Mouse (Mus musculus) urinary bladder, postnatal 25 days (tissue): ENCODE data around the gene Olfr1199.

Source experiments
- DNase-seq: peaks from one replicate; pipeline ENCODE4 v3.0.0; 2022; ENCODE audit warnings: low spot score

Olfr1199 gene

DNA sequence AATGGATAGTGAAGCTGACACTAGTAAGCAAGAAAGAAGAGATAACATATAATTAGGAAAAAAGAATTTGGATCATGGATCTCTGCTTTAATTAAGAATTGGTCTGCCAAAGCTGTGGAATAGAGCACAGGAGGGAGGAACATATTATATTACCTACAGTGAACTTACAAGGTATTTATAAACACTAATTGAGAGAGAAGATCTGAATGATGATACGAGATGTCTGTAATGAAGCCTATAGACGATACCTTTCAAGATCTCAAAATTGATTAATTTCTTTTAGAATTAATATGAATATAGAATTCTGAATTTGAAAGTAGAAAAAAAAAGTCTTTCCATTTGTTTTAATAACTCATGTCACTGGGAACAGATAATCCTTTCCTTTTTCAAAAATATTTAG, at the start of gene Olfr1199:
Gene Olfr1199 (minus strand): TSS at position 101 of the 400 bp plus-strand sequence.
- no peak for DNase-seq

DNA sequence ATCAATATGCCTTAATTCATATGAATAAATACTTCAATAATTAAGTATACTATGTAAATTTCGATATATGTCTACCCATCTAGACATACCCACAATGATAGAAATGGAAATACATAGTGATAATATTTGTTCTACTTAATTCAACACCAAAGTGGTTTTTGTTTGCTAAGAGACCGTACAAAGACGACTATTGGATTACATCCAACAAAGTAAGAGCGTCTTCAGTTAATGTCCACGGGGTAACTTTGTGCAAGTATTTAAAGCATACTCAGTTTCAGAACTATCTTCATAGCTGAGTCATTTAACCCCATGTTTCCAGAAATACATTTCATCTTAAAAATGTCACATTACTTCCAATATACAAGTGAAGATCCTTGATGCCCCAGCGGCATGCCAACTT, 32.5 kb upstream of the Olfr1199 start, which contains the start of gene Olfr1201:
Gene Olfr1201 (plus strand): TSS at position 301 of the 400 bp plus-strand sequence.
- no peak for DNase-seq

DNA sequence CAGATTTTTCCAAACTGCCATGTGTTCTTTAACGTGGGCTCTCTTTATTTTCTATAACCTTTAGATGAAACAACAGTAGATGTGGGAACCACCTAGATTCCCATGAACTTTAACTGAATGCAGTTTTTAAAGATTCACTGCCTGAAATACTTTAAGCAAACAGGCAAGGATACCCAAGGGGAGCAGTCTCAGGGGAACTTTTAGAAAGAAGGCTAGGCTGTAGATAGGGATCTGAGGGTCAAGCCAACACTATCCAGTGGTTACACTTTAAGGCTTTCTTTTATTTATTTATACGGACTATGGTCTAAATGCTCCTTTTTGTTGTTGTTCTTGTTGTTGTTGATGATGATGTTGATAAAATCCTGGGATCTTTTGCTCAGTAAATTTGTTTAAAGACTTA, 10.1 kb upstream of the Olfr1199 start, which contains the start of gene Olfr1200:
Gene Olfr1200 (minus strand): TSS at position 101 of the 400 bp plus-strand sequence.
- no peak for DNase-seq

DNA sequence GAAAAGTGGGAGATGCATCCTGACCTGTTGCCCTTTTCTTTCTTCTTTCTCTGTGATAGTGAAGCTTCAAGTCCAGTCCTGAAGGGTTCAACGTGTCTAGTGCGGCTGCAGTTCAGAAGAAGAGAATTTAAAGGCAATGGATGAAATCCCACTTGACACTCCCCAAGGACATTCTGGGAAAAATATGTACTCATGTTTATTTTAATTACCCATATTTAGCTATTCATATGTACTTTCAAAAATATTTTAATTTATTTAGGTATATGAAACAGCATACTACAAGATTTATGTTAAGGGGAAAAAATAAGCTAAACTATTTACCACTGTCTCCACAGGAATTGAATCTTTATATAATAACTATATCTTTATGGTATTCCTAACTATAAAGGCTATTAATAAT, 9.0 kb downstream of the Olfr1199 start, which contains the start of gene Olfr1198:
Gene Olfr1198 (minus strand): TSS at position 101 of the 400 bp plus-strand sequence.
- DNase-seq, result no peak

DNA sequence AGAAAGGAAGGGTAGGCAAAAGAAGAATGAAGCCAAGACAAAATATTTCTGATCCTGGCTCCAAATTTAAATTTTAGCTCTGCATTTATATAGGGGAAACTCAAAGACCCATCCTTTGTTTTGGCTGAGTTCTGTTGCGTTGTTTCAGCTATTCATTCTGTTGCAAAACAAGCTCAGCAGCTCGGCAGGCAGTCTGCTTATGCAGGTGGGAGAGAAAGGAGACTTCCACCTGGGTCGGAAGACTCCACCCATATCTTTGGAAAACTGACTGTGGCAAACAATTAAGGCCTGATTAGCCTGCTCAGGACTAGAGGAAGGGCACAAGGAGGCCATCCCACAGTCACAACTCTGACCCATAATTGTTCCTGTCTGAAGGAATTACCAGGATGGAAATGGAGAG, 16.9 kb downstream of the Olfr1199 start:
- no peak for DNase-seq

DNA sequence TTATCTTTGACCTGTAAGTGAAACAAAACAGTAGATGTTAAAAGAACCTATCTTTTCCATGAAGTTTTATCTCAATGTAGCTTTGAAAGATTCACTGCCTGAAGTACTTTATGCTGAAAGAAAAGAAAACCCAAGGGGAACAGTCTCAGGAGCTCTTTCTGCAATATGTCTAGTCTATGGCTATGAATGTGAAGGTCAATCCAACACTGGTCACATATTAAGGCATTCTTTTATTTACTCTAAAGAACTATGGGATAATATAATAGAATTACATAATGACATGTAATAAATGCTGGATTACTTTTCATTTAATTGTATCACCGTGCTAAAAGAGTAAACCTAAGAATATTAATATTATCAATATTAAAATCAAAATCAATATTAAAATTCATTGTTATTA, 28.0 kb downstream of the Olfr1199 start, which contains the start of gene Olfr1197:
Gene Olfr1197 (minus strand): TSS at position 101 of the 400 bp plus-strand sequence.
- DNase-seq, result no peak

DNA sequence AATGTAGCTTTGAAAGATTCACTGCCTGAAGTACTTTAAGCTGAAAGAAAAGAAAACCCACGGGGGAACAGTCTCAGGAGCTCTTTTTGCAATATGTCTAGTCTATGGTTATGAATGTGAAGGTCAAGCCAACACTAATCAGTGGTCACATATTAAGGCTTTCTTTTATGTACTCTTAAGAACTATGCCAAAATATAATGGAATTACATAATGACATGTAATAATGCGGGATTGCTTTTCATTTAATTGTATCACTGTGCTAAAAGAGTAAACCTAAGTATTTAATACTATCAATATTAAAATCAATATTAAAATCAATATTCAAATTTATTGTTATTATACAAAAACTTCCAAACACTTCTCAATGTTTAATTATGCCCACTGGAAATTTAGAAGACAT, 55.8 kb downstream of the Olfr1199 start, which contains the start of gene Olfr1196:
Gene Olfr1196 (minus strand): TSS at position 101 of the 400 bp plus-strand sequence.
- no peak for DNase-seq
